Mouse (Mus musculus): Measurements from ENCODE around the gene Arl6ip1.

The Arl6ip1 gene

GRCm38 (mm10) chr7:118116787-118117538, 12.5 kb downstream of the Arl6ip1 start:
- DNase-seq (ENCODE audit: low spot score): no peak

- DNase-seq (ENCODE audit: low spot score): peak; percentile 99
Measured at GRCm38 (mm10) chr7:118115877-118116568, 13.4 kb downstream of the Arl6ip1 start, which contains the start of gene Rps15a. Gene Rps15a, minus strand, starts transcription at chr7:118116188.

GRCm38 (mm10) chr7:118115533-118115876, 14.0 kb downstream of the Arl6ip1 start:
- DNase-seq (ENCODE audit: low spot score): no peak

GRCm38 (mm10) chr7:118113541-118114297, 15.7 kb downstream of the Arl6ip1 start:
- DNase-seq (ENCODE audit: low spot score): no peak

- no peak for DNase-seq (ENCODE audit: low spot score)
Measured at GRCm38 (mm10) chr7:118111128-118111527, 18.3 kb downstream of the Arl6ip1 start.

- no peak for DNase-seq (ENCODE audit: low spot score)
Measured at GRCm38 (mm10) chr7:118107671-118108070, 21.8 kb downstream of the Arl6ip1 start.

- DNase-seq (ENCODE audit: low spot score): peak; percentile 29
Measured at GRCm38 (mm10) chr7:118104458-118105052, 24.9 kb downstream of the Arl6ip1 start.

GRCm38 (mm10) chr7:118103462-118104379, 25.7 kb downstream of the Arl6ip1 start:
- no peak for DNase-seq (ENCODE audit: low spot score)

- DNase-seq (ENCODE audit: low spot score): peak; percentile 12
Measured at GRCm38 (mm10) chr7:118102678-118103461, 26.6 kb downstream of the Arl6ip1 start.

GRCm38 (mm10) chr7:118102231-118102630, 27.2 kb downstream of the Arl6ip1 start:
- DNase-seq (ENCODE audit: low spot score): peak; percentile 88

GRCm38 (mm10) chr7:118097615-118098014, 31.8 kb downstream of the Arl6ip1 start:
- no peak for DNase-seq (ENCODE audit: low spot score)

GRCm38 (mm10) chr7:118079987-118080386, 49.5 kb downstream of the Arl6ip1 start:
- no peak for DNase-seq (ENCODE audit: low spot score)

- DNase-seq (ENCODE audit: low spot score): no peak
Measured at GRCm38 (mm10) chr7:118079097-118079496, 50.4 kb downstream of the Arl6ip1 start.

All from retina, embryonic 14.5 days (tissue).